Mouse (Mus musculus) liver, embryonic 14.5 days (tissue): ENCODE results near the gene Ankrd12. TPM values are rescaled to one million over a fixed set of nuclear protein-coding genes. Genes with fewer than 3 reads are reported as not detected.

Experiments
- ATAC-seq: fragments of 200-750 bp; cut with Nextera tagmentation; 2 replicates; pipeline ENCODE4 v1.8.0; 2017; ENCODE audit warnings: moderate number of reproducible peaks, mild to moderate bottlenecking, moderate library complexity; ENCODE audit not compliant: insufficient read depth
- DNase-seq, 3 experiments: peaks; one replicate each; pipeline ENCODE4 v3.0.0-alpha.2; 2012 to 2013; ENCODE audit warnings: low read depth in 3 of 3, low spot score in 3 of 3
- H3K27ac ChIP-seq: fragments of 300-500 bp; sonication (generic); 2 replicates; pipeline ENCODE4 v1.5.1; 2014; ENCODE audit warnings: moderate library complexity, mild to moderate bottlenecking, control low read depth, inconsistent platforms
- H3K27me3 ChIP-seq: fragments of 300-500 bp; sonication (generic); 2 replicates; pipeline ENCODE4 v1.6.1; 2014; ENCODE audit warnings: mild to moderate bottlenecking, low read length, moderate library complexity; ENCODE audit not compliant: control insufficient read depth, insufficient read depth
- H3K36me3 ChIP-seq: fragments of 300-500 bp; sonication (generic); replicated peaks from 2 replicates; pipeline ENCODE4 v1.6.1; 2014; ENCODE audit warnings: low read depth; ENCODE audit not compliant: control insufficient read depth, insufficient read depth
- H3K4me1 ChIP-seq, 2 experiments: fragments of 200-500 bp in 1 of 2; fragments of 300-500 bp in 1 of 2; sonication (generic) in 1 of 2; replicated peaks; 2 replicates each; pipeline ENCODE4 v1.6.1; 2012 to 2014; ENCODE audit warnings: antibody characterized with exemption in 1 of 2, inconsistent platforms in 1 of 2, low read length in 1 of 2; ENCODE audit not compliant: control insufficient read depth in 2 of 2, insufficient read depth in 2 of 2
- H3K4me2 ChIP-seq: fragments of 300-500 bp; sonication (generic); 2 replicates; pipeline ENCODE4 v1.6.1; 2014; ENCODE audit warnings: low read depth, mild to moderate bottlenecking, control low read depth, moderate library complexity
- H3K4me3 ChIP-seq, 2 experiments: fragments of 200-500 bp in 1 of 2; fragments of 300-500 bp in 1 of 2; sonication (generic) in 1 of 2; 2 replicates each; pipeline ENCODE4 v1.5.1; 2012 to 2014; ENCODE audit warnings: low read depth in 2 of 2, low read length in 2 of 2, mild to moderate bottlenecking in 2 of 2, control low read depth in 1 of 2, inconsistent platforms in 1 of 2, moderate library complexity in 1 of 2; ENCODE audit not compliant: insufficient read depth in 1 of 2
- H3K9ac ChIP-seq: fragments of 300-500 bp; sonication (generic); replicated peaks from 2 replicates; pipeline ENCODE4 v1.6.1; 2014; ENCODE audit warnings: mild to moderate bottlenecking, control low read depth, moderate library complexity
- H3K9me3 ChIP-seq: fragments of 300-500 bp; sonication (generic); 2 replicates; pipeline ENCODE4 v1.6.1; 2016; ENCODE audit warnings: low read length, mixed read lengths; ENCODE audit not compliant: control insufficient read depth
- CTCF ChIP-seq: IDR thresholded peaks from 2 replicates; pipeline ENCODE4 v1.5.1; 2016; ENCODE audit warnings: antibody characterized with exemption, low read depth, control low read depth
- EP300 ChIP-seq: IDR thresholded peaks from 2 replicates; pipeline ENCODE4 v1.6.1; 2016; ENCODE audit warnings: antibody characterized with exemption, low read depth
- WGBS: fragments of 180-500 bp; shearing (Covaris S2); extraction: QIAGEN DNeasy Blood & Tissue Kit; methylation state at CpG from one replicate; pipeline ENCODE4 v1.1.7; 2014; ENCODE audit not compliant: insufficient replicate concordance; 5-methylcytosine and 5-hydroxymethylcytosine counted together
- polyA plus RNA-seq, 2 experiments: library from polyadenylated mRNA; depleted of rRNA in 1 of 2; stranded (reverse) in 1 of 2; unstranded in 1 of 2; fragments of >200 nt; fragmentation: Nextera tagmentation in 1 of 2; extraction: Ambion mirVana in 1 of 2; gene quantifications; 2 replicates each; pipeline versions ENCODE4 v1.2.1 to v1.2.3; 2012 to 2014

Ankrd12 gene
- polyA plus RNA-seq, 2 experiments, result 2.7 to 6.2 TPM

- no peak overlapping the region for H3K9ac ChIP-seq
- DNase-seq, result no peak
Measured at GRCm38 (mm10) chr17:65956993-65957781, 119.7 kb downstream of the Ankrd12 start.

GRCm38 (mm10) chr17:65956140-65956539, 120.7 kb downstream of the Ankrd12 start:
- no peak overlapping the region for H3K9ac ChIP-seq
- H3K4me2 ChIP-seq, result no peak overlapping the region
- H3K4me1 ChIP-seq, result peaks cover 3 to 11% of the 10 kb centered on the region in 2 experiments; a peak in 3 of 4 replicates
- TF ChIP-seq EP300 (no peak), CTCF (no peak)
- ATAC-seq (no peak), DNase-seq (no peak)
- no peak overlapping the region for H3K27ac ChIP-seq
- no peaks in the 10 kb centered on the region for H3K27me3 ChIP-seq
- H3K9me3 ChIP-seq, result no peaks in the 10 kb centered on the region
- WGBS, result 69% methylated on average over 3 of the region's 3 CpGs
- H3K4me3 ChIP-seq, result no peak overlapping the region
- H3K36me3 ChIP-seq, result no peaks in the 10 kb centered on the region

More at GRCm38 (mm10) chr17:65956993-65957781, 119.7 kb downstream of the Ankrd12 start:
- 0 out of 4 replicates have a peak, but pooled peaks cover 0 to 7% of the 10 kb centered on the region in 2 experiments for H3K4me1 ChIP-seq
- H3K9me3 ChIP-seq, result no peaks in the 10 kb centered on the region
- H3K36me3 ChIP-seq, result no peaks in the 10 kb centered on the region
- TF ChIP-seq EP300 (no peak), CTCF (no peak)
- H3K27me3 ChIP-seq, result no peaks in the 10 kb centered on the region
- no peak overlapping the region for H3K4me3 ChIP-seq
- 47% methylated on average over 14 of the region's 14 CpGs for WGBS
- no peak for ATAC-seq
- no peak overlapping the region for H3K4me2 ChIP-seq
- H3K27ac ChIP-seq, result no peak overlapping the region

GRCm38 (mm10) chr17:65953959-65954358, 122.9 kb downstream of the Ankrd12 start:
- WGBS, result 43% methylated on average over 4 of the region's 4 CpGs
- TF ChIP-seq CTCF (no peak), EP300 (no peak)
- ATAC-seq, result no peak

GRCm38 (mm10) chr17:65952083-65952482, 124.8 kb downstream of the Ankrd12 start:
- WGBS, result 63% methylated on average over 5 of the region's 5 CpGs
- no peaks in the 10 kb centered on the region for H3K9me3 ChIP-seq
- H3K4me1 ChIP-seq, result peaks cover 8 to 11% of the 10 kb centered on the region in 2 experiments
- no peak overlapping the region for H3K27ac ChIP-seq
- no peak overlapping the region for H3K9ac ChIP-seq
- H3K4me2 ChIP-seq, result no peak overlapping the region
- no peaks in the 10 kb centered on the region for H3K36me3 ChIP-seq
- H3K27me3 ChIP-seq, result no peaks in the 10 kb centered on the region
- TF ChIP-seq CTCF, result peak; percentile 73
- TF ChIP-seq EP300, result no peak
- H3K4me3 ChIP-seq, result no peak overlapping the region
- DNase-seq (peak in 1 of 3 experiments; percentile 47), ATAC-seq (no peak)

More at GRCm38 (mm10) chr17:65953959-65954358, 122.9 kb downstream of the Ankrd12 start:
- Histone ChIP-seq H3K9ac (no peak overlapping the region), H3K27me3 (no peaks in the 10 kb centered on the region), H3K4me2 (no peak overlapping the region), H3K4me3 (no peak overlapping the region), H3K36me3 (no peaks in the 10 kb centered on the region), H3K27ac (no peak overlapping the region), H3K4me1 (peaks cover 8 to 13% of the 10 kb centered on the region in 2 experiments), H3K9me3 (no peaks in the 10 kb centered on the region)
- DNase-seq, result no peak

GRCm38 (mm10) chr17:65950622-65951404, 126.1 kb downstream of the Ankrd12 start, which contains the start of gene Twsg1:
Gene Twsg1 (minus strand): TSS chr17:65951226.
- H3K4me2 ChIP-seq, result peak within 1 kb of the TSS; percentile 74
- TF ChIP-seq EP300 (no peak), CTCF (peak; percentile 86)
- H3K4me3 ChIP-seq, result peak within 1 kb of the TSS; percentile 67 to 69
- peak within 1 kb of the TSS; percentile 3 for H3K27ac ChIP-seq
- peaks cover 8% of the 10 kb centered on the region in 2 experiments for H3K4me1 ChIP-seq
- H3K36me3 ChIP-seq, result no peaks in the 10 kb centered on the region
- DNase-seq, result peak; percentile 82 to 86 (median 85)
- no peaks in the 10 kb centered on the region for H3K9me3 ChIP-seq
- under 1% methylated on average over 85 of the region's 87 CpGs for WGBS
- peak; percentile 97 for ATAC-seq
- peak within 1 kb of the TSS; percentile 71 for H3K9ac ChIP-seq
- no peaks in the 10 kb centered on the region for H3K27me3 ChIP-seq
